Mouse (Mus musculus): ENCODE measurements at regions not wholly inside any gene's neighbourhood (a gene's known extent, or its start where the extent isn't known, plus 50 kb on each side); places are given as distances from the start of the nearest gene placed in this dataset.
"Not testable (repeated sequence)": the region's sequence is repeated elsewhere in the genome, so short reads cannot be mapped to it uniquely, and the experiment has no call there.

GRCm38 (mm10) chr5:52015786-52016185, 174.5 kb downstream of the Dhx15 start:
- no peak for DNase-seq (ENCODE audit: low read depth, low spot score)

GRCm38 (mm10) chr5:52010426-52010825, 179.9 kb downstream of the Dhx15 start:
- DNase-seq (ENCODE audit: low read depth, low spot score) = no peak

- DNase-seq (ENCODE audit: low read depth, low spot score) = no peak
Observed at GRCm38 (mm10) chr5:52008942-52009341, 181.4 kb downstream of the Dhx15 start.

- no peak for DNase-seq (ENCODE audit: low read depth, low spot score)
Observed at GRCm38 (mm10) chr5:52006843-52007242, 183.5 kb downstream of the Dhx15 start.

- no peak for DNase-seq (ENCODE audit: low read depth, low spot score)
Observed at GRCm38 (mm10) chr5:51990847-51991610, 199.3 kb downstream of the Dhx15 start.

GRCm38 (mm10) chr5:51989396-51989795, 200.9 kb downstream of the Dhx15 start:
- no peak for DNase-seq (ENCODE audit: low read depth, low spot score)

- DNase-seq (ENCODE audit: low read depth, low spot score) = no peak
Observed at GRCm38 (mm10) chr5:51988913-51989312, 201.4 kb downstream of the Dhx15 start.

GRCm38 (mm10) chr5:51984966-51985365, 205.3 kb downstream of the Dhx15 start:
- no peak for DNase-seq (ENCODE audit: low read depth, low spot score)

- DNase-seq (ENCODE audit: low read depth, low spot score) = no peak
Observed at GRCm38 (mm10) chr5:51982780-51983179, 207.5 kb downstream of the Dhx15 start.

GRCm38 (mm10) chr5:51980901-51981300, 209.4 kb downstream of the Dhx15 start:
- DNase-seq (ENCODE audit: low read depth, low spot score) = no peak

GRCm38 (mm10) chr5:51952499-51952898, 237.8 kb downstream of the Dhx15 start:
- no peak for DNase-seq (ENCODE audit: low read depth, low spot score)

- DNase-seq (ENCODE audit: low read depth, low spot score) = no peak
Observed at GRCm38 (mm10) chr5:51949996-51950395, 240.3 kb downstream of the Dhx15 start.

- no peak for DNase-seq (ENCODE audit: low read depth, low spot score)
Observed at GRCm38 (mm10) chr5:51946062-51946461, 244.3 kb downstream of the Dhx15 start.

GRCm38 (mm10) chr5:51941925-51942291, 248.4 kb downstream of the Dhx15 start:
- not testable (repeated sequence) for DNase-seq (ENCODE audit: low read depth, low spot score)

GRCm38 (mm10) chr5:51941255-51941924, 248.9 kb downstream of the Dhx15 start:
- no peak for DNase-seq (ENCODE audit: low read depth, low spot score)

GRCm38 (mm10) chr5:51938845-51939244, 251.5 kb downstream of the Dhx15 start:
- no peak for DNase-seq (ENCODE audit: low read depth, low spot score)

- DNase-seq (ENCODE audit: low read depth, low spot score) = no peak
Observed at GRCm38 (mm10) chr5:51937320-51937719, 253.0 kb downstream of the Dhx15 start.

GRCm38 (mm10) chr5:51935391-51936354, 254.6 kb downstream of the Dhx15 start:
- DNase-seq (ENCODE audit: low read depth, low spot score) = no peak

GRCm38 (mm10) chr5:51934910-51935309, 255.4 kb downstream of the Dhx15 start:
- DNase-seq (ENCODE audit: low read depth, low spot score) = no peak

GRCm38 (mm10) chr5:51933331-51933730, 257.0 kb downstream of the Dhx15 start:
- DNase-seq (ENCODE audit: low read depth, low spot score) = no peak

GRCm38 (mm10) chr5:51930416-51930815, 259.9 kb downstream of the Dhx15 start:
- DNase-seq (ENCODE audit: low read depth, low spot score) = no peak

- DNase-seq (ENCODE audit: low read depth, low spot score) = no peak
Observed at GRCm38 (mm10) chr5:51928801-51929200, 261.5 kb downstream of the Dhx15 start.

All from brain, embryonic 18.5 days (tissue).